Mouse (Mus musculus): ENCODE measurements around the gene Sphk2.

DNA sequence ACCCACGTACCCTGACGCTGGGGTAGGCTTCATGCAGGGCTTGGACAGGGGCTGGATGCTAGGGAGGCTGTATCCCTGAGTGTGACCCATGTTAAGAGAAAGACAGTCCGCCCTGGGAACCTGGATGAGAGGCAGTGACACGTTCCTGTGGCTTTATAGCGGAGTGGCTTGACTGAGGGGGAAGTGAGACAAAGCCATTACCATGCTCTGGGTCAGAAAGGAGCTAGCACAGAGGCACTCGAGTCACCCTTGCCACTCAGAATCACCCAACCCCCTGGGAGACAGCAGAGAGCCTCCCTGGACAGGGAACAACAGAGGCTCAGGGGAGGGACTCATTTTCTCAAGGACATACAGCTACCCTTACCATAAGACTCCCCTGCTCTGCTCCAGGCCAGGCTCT is 28.7 kb downstream of the Sphk2 start:
- TF ChIP-seq CTCF (IDR thresholded peaks at IDR 0.05; ENCODE audit: low read depth) (no peak), EP300 (IDR thresholded peaks at IDR 0.05; ENCODE audit: low read depth) (no peak)
